Mouse (Mus musculus) limb, embryonic 15.5 days (tissue): Measurements from ENCODE around the gene Lyrm4. TPM values are rescaled to one million over a fixed set of nuclear protein-coding genes. Genes with fewer than 3 reads are reported as not detected.

Experiments
- ATAC-seq: fragments of 200-750 bp; cut with Nextera tagmentation; 2 replicates; pipeline ENCODE4 v1.8.0; 2017; ENCODE audit warnings: low read depth, moderate TSS enrichment; ENCODE audit not compliant: insufficient number of reproducible peaks, low FRiP score, low TSS enrichment
- H3K27ac ChIP-seq: fragments of 300-500 bp; sonication (generic); 2 replicates; pipeline ENCODE4 v1.5.1; 2015; ENCODE audit warnings: moderate library complexity, mild to moderate bottlenecking, inconsistent platforms
- H3K27me3 ChIP-seq: fragments of 300-500 bp; sonication (generic); 2 replicates; pipeline ENCODE4 v1.6.1; 2015; ENCODE audit warnings: inconsistent platforms
- H3K36me3 ChIP-seq: fragments of 300-500 bp; sonication (generic); 2 replicates; pipeline ENCODE4 v1.6.1; 2015; ENCODE audit warnings: inconsistent platforms
- H3K4me1 ChIP-seq: fragments of 300-500 bp; sonication (generic); 2 replicates; pipeline ENCODE4 v1.6.1; 2015; ENCODE audit warnings: inconsistent platforms
- H3K4me2 ChIP-seq: fragments of 300-500 bp; sonication (generic); 2 replicates; pipeline ENCODE4 v1.6.1; 2015; ENCODE audit warnings: mild to moderate bottlenecking, inconsistent platforms
- H3K4me3 ChIP-seq: fragments of 300-500 bp; sonication (generic); 2 replicates; pipeline ENCODE4 v1.5.1; 2015; ENCODE audit warnings: mild to moderate bottlenecking, inconsistent platforms
- H3K9ac ChIP-seq: fragments of 300-500 bp; sonication (generic); 2 replicates; pipeline ENCODE4 v1.6.1; 2015; ENCODE audit warnings: inconsistent platforms
- H3K9me3 ChIP-seq: fragments of 300-500 bp; sonication (generic); 2 replicates; pipeline ENCODE4 v1.6.1; 2016; ENCODE audit warnings: inconsistent platforms
- WGBS: fragments of 180-500 bp; shearing (Covaris S2); methylation state at CpG from one replicate; pipeline ENCODE4 v1.1.7; 2015; 5-methylcytosine and 5-hydroxymethylcytosine counted together
- polyA plus RNA-seq: library from polyadenylated mRNA; unstranded; fragments of >200 nt; fragmentation: Nextera tagmentation; extraction: Ambion mirVana; gene quantifications from 2 replicates; pipeline ENCODE4 v1.2.1, GENCODE M21; 2015

Lyrm4 gene
- polyA plus RNA-seq, 1 experiment from 2014 or later = 21.3 TPM

GRCm38 (mm10) chr13:36131992-36132649 lies 14.8 kb upstream of the Lyrm4 start:
- H3K4me1 ChIP-seq = no peaks in the 10 kb centered on the region
- H3K9ac ChIP-seq = no peak overlapping the region
- 76% methylated on average over 4 of the region's 5 CpGs for WGBS
- no peak overlapping the region for H3K4me2 ChIP-seq
- no peak for ATAC-seq
- H3K27ac ChIP-seq = no peak overlapping the region
- no peaks in the 10 kb centered on the region for H3K9me3 ChIP-seq
- no peaks in the 10 kb centered on the region for H3K27me3 ChIP-seq
- no peak overlapping the region for H3K4me3 ChIP-seq
- no peaks in the 10 kb centered on the region for H3K36me3 ChIP-seq

- H3K4me2 ChIP-seq = no peak overlapping the region
- 91% methylated on average over 5 of the region's 5 CpGs for WGBS
- no peak overlapping the region for H3K4me3 ChIP-seq
- no peaks in the 10 kb centered on the region for H3K9me3 ChIP-seq
- no peak for ATAC-seq
- H3K4me1 ChIP-seq = no peaks in the 10 kb centered on the region
- no peak overlapping the region for H3K9ac ChIP-seq
- H3K36me3 ChIP-seq = no peaks in the 10 kb centered on the region
- H3K27me3 ChIP-seq = no peaks in the 10 kb centered on the region
- no peak overlapping the region for H3K27ac ChIP-seq
Measured at GRCm38 (mm10) chr13:36131401-36131800, 14.1 kb upstream of the Lyrm4 start.

- Histone ChIP-seq H3K27me3 (no peaks in the 10 kb centered on the region), H3K27ac (no peak overlapping the region), H3K4me3 (no peak overlapping the region), H3K4me1 (no peaks in the 10 kb centered on the region), H3K9me3 (no peaks in the 10 kb centered on the region), H3K9ac (no peak overlapping the region), H3K36me3 (no peaks in the 10 kb centered on the region), H3K4me2 (no peak overlapping the region)
- ATAC-seq = no peak
- WGBS = 76% methylated on average over 2 of the region's 2 CpGs
Measured at GRCm38 (mm10) chr13:36129360-36130054, 12.2 kb upstream of the Lyrm4 start.

GRCm38 (mm10) chr13:36120606-36121005 lies 3.3 kb upstream of the Lyrm4 start:
- Histone ChIP-seq H3K4me1 (no peaks in the 10 kb centered on the region; the same call in 1 of the 2 replicates), H3K4me3 (no peak overlapping the region), H3K36me3 (no peaks in the 10 kb centered on the region), H3K4me2 (no peak overlapping the region), H3K9me3 (no peaks in the 10 kb centered on the region), H3K9ac (no peak overlapping the region), H3K27ac (no peak overlapping the region), H3K27me3 (no peaks in the 10 kb centered on the region)
- no peak for ATAC-seq

GRCm38 (mm10) chr13:36119684-36120083 lies 2.4 kb upstream of the Lyrm4 start:
- no peak overlapping the region for H3K4me3 ChIP-seq
- H3K9ac ChIP-seq = no peak overlapping the region
- H3K27me3 ChIP-seq = no peaks in the 10 kb centered on the region
- H3K9me3 ChIP-seq = no peaks in the 10 kb centered on the region
- no peaks in the 10 kb centered on the region; the same call in 1 of the 2 replicates for H3K4me1 ChIP-seq
- no peak overlapping the region for H3K4me2 ChIP-seq
- H3K27ac ChIP-seq = no peak overlapping the region
- ATAC-seq = no peak
- H3K36me3 ChIP-seq = no peaks in the 10 kb centered on the region
- 72% methylated on average over 4 of the region's 4 CpGs for WGBS

GRCm38 (mm10) chr13:36116520-36117142 lies 695 bp downstream of the Lyrm4 start:
- no peak for ATAC-seq
- Histone ChIP-seq H3K9me3 (no peaks in the 10 kb centered on the region), H3K27me3 (no peaks in the 10 kb centered on the region), H3K4me2 (peak overlapping the region; percentile 77), H3K9ac (peak overlapping the region; percentile 34; the same call in 1 of the 2 replicates), H3K4me1 (no peaks in the 10 kb centered on the region; the same call in 1 of the 2 replicates), H3K36me3 (no peaks in the 10 kb centered on the region), H3K27ac (no peak overlapping the region), H3K4me3 (peak overlapping the region; percentile 62)
- 6% methylated on average over 21 of the region's 21 CpGs for WGBS

GRCm38 (mm10) chr13:36113181-36113580 lies 4.1 kb downstream of the Lyrm4 start:
- WGBS = 89% methylated on average over 5 of the region's 5 CpGs
- 0 out of 2 replicates have a peak, but pooled peaks cover 3% of the 10 kb centered on the region for H3K36me3 ChIP-seq
- ATAC-seq = no peak
- no peak overlapping the region for H3K27ac ChIP-seq
- no peaks in the 10 kb centered on the region; the same call in 1 of the 2 replicates for H3K4me1 ChIP-seq
- H3K4me2 ChIP-seq = no peak overlapping the region
- H3K9ac ChIP-seq = no peak overlapping the region
- no peak overlapping the region for H3K4me3 ChIP-seq
- H3K27me3 ChIP-seq = no peaks in the 10 kb centered on the region
- H3K9me3 ChIP-seq = no peaks in the 10 kb centered on the region

GRCm38 (mm10) chr13:36111331-36111730 lies 6.0 kb downstream of the Lyrm4 start:
- no peaks in the 10 kb centered on the region for H3K4me1 ChIP-seq
- no peak for ATAC-seq
- WGBS = 92% methylated on average over 2 of the region's 2 CpGs

DNA sequence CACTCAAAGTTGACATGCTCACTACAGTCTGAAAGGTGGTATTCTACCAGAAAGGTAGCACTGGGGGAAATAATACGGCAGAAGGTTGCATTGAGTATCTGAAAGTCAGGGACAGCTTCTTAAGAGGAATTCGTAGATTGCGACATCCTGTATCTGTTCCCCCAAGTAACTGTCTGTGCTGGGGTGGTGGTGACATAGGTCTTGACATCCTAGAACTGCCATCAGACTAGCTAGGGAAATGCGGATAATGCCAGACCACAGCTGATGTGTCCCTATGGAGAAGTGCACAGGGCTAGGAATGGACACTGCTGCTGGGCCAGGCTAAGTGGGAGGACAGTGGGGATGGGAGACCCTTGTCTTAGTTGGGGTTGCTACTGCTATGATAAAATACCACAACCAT lies 8.8 kb downstream of the Lyrm4 start:
- Histone ChIP-seq H3K4me2 (no peak overlapping the region), H3K27ac (no peak overlapping the region), H3K27me3 (no peaks in the 10 kb centered on the region), H3K4me3 (no peak overlapping the region), H3K9me3 (no peaks in the 10 kb centered on the region), H3K4me1 (no peaks in the 10 kb centered on the region), H3K9ac (no peak overlapping the region), H3K36me3 (0 out of 2 replicates have a peak, but pooled peaks cover 3% of the 10 kb centered on the region)
- no peak for ATAC-seq
- 94% methylated on average over 4 of the region's 4 CpGs for WGBS

More at GRCm38 (mm10) chr13:36111331-36111730, 6.0 kb downstream of the Lyrm4 start:
- Histone ChIP-seq H3K27me3 (no peaks in the 10 kb centered on the region), H3K4me2 (no peak overlapping the region), H3K9me3 (no peaks in the 10 kb centered on the region), H3K4me3 (no peak overlapping the region), H3K9ac (no peak overlapping the region), H3K27ac (no peak overlapping the region), H3K36me3 (0 out of 2 replicates have a peak, but pooled peaks cover 3% of the 10 kb centered on the region)

DNA sequence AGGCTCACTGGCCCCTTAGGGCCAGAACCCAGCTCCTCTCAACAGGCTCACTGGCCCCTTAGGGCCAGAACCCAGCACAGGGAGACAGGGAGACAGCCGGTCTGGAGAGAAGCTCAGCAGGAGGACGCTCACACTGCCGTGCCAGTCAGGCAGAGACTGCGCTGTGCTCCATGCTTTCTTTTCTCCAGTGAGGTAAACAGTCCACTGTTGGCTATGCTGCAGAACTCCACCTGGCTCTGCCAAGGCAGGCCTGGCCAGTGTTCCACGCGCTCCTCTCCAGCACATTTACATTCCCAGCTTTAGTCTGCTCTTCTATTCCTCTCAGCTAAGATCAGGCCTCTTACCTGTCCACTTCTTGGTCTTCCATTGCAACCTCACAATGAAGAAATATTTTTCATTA lies 11.7 kb downstream of the Lyrm4 start:
- 79% methylated on average over 6 of the region's 6 CpGs for WGBS

DNA sequence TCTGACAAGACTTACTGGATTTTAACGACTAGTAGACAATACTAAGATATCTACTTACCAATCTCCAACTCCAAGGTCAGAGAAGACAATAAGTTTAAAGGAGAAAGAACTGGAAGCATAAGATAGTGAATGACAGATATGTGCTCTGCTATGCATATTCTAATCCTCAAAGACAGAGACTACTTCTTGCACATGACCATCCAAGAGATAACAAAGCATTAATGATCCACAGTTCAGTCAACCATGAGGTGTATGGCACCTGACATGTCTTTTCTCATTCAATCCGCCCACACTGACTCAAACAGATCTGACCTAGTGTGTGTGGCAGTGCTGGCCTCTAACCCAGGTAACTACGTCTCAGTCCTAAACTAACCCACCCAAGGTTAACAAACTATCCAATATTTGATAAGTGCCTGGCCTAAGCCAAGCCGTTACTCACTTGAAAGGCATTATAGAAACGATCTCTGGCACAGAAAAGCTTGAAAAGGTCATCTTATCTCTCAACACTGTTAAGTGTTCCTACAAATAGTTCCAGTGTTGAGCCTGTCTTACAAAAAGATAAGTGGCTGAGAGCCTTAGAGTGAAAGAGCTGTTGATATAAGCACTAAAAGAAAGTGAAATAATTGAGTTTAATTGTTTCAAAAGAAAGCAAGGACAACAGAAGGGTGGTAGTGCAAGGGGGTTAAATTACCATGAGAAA lies 20.5 kb downstream of the Lyrm4 start:
- Histone ChIP-seq H3K4me2 (no peak overlapping the region), H3K4me3 (no peak overlapping the region), H3K4me1 (no peaks in the 10 kb centered on the region), H3K36me3 (peaks cover 3% of the 10 kb centered on the region; the same call in 1 of the 2 replicates), H3K9ac (no peak overlapping the region), H3K9me3 (no peaks in the 10 kb centered on the region), H3K27ac (no peak overlapping the region), H3K27me3 (no peaks in the 10 kb centered on the region)
- 87% methylated on average over 5 of the region's 5 CpGs for WGBS
- no peak for ATAC-seq

More for the DNA sequence above, 11.7 kb downstream of the Lyrm4 start:
- H3K9ac ChIP-seq = no peak overlapping the region
- H3K4me2 ChIP-seq = no peak overlapping the region
- H3K4me1 ChIP-seq = no peaks in the 10 kb centered on the region
- H3K4me3 ChIP-seq = no peak overlapping the region
- H3K9me3 ChIP-seq = no peaks in the 10 kb centered on the region
- no peak for ATAC-seq
- H3K27ac ChIP-seq = no peak overlapping the region
- 0 out of 2 replicates have a peak, but pooled peaks cover 3% of the 10 kb centered on the region for H3K36me3 ChIP-seq
- no peaks in the 10 kb centered on the region for H3K27me3 ChIP-seq
